Mouse (Mus musculus) urinary bladder, postnatal 10 days (tissue): Measurements from ENCODE around the gene Mesd.
A peak's percentile ranks its signal among the peaks of the same experiment; 100 is the strongest.

Source experiments
- DNase-seq: peaks from one replicate; pipeline ENCODE4 v3.0.0; 2022; ENCODE audit warnings: low spot score

Mesd gene

DNA sequence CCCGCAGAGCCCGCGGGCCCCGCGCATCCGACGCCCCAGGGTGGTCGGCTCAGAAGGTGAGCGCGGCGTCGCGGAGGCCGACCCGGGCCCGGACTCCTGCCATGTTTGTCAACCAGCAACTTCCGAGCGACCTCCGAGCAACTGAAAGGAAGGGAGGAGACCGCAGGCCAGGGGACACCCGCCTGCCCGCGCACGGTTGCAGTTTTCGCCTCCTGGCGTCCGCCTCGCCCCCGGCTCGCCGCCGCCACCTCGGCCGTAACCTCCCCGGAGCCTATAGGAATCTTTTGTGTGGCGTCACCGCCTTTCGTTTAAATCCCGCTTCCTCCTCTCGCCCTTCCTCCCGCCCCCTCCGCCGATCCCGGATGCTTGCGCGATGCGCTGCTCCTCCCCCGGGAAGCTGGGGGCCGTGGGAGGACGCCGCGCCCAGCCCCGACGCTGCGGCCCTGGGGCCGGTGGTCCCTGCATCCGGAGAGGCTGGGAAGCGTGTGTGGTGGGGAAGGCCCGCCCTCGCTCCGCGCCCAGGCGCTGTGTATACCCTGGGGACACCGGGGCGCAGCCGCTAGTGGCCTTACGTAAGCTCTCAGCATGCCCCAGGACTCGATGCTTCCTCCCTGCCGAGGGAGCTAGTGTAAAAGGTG, at the start of gene Mesd, which contains the start of gene Tlnrd1:
Gene Mesd, plus strand, starts transcription at position 446 of the 638 bp plus-strand sequence.
Gene Tlnrd1, minus strand, starts transcription at position 285 of the 638 bp plus-strand sequence.
- DNase-seq = peak; percentile 47

- DNase-seq = no peak
Measured at GRCm38 (mm10) chr7:83838525-83839224, 45.6 kb upstream of the Mesd start.

DNA sequence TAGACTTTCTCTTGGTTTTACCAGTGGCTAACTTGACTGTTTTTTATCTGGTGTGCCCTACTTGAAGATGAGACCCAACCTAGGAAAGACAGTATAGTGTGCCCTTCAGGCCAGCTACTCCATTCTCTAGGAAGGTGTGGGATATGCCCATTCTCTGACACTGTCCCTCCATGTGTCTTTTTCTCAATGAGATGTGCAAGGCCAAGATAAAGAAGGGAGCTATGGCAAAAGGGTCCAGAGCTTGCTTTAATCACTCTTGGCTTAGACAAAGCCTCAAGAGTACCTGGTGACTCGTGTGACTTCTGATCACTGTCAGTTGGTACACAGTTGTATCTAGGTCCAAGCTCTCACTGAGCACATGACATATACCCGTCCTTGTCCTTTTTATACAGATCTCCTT, 44.2 kb upstream of the Mesd start:
- DNase-seq = no peak

- no peak for DNase-seq
Measured at GRCm38 (mm10) chr7:83842486-83843259, 41.6 kb upstream of the Mesd start.

DNA sequence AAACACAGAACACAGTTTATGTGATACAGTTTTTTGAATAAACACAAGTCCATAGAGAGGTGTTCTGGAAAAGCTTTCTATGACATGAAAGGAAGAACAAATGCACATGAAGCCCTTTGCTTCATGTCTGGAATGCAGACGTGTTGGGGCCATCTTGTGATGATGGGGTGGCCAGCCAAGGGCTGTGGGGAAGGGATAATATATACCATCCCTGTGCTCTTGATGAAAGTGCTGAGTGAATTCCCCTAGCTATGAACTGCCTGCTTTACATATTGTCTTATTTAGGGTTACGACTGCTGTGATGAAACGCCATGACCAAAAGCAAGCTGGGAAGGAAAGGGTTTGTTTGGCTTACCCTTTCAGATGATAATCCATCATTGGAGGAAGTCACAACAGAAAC, 39.5 kb upstream of the Mesd start:
- no peak for DNase-seq

- DNase-seq = no peak
Measured at GRCm38 (mm10) chr7:83847187-83848075, 36.8 kb upstream of the Mesd start.

DNA sequence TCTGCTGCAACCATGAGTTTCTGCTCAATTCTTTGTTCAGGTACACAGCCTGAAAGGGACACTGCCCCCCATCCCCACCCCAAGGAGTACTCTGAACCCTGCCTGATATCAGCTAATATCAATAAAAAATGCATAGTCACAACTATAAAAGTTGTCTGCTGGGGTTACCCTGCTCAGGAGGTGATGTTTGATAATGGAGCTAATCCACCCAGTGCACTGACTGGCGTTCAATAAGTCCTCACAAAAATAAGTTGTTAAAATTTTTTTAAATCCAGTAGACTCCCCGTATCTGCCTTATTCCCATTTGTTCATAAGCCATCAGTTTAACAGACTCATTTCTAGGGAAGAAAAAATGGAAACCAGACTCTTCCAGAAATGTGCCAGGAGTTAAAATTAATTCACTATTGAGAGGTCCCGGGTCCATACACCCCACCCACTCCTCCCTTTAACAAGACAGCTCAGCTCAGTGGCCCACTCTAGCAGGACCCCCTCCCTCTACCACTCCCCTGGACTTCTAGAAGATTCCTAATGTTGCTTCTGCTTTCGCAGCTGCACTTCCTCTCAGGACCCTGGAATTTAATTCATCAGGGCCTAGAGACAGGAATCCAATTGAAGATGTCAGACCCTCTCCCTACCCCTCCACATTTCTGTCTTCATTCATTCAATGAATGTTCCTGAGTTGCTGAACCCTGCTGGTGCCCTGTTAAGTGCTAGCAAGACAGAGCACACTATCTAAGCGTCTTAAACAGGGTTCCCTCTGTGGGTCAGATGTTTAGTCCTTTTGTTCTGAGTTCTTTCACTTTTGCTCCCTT, 32.5 kb upstream of the Mesd start:
- DNase-seq = no peak

GRCm38 (mm10) chr7:83852381-83853380, 31.6 kb upstream of the Mesd start:
- no peak for DNase-seq

GRCm38 (mm10) chr7:83855203-83855602, 29.1 kb upstream of the Mesd start:
- no peak for DNase-seq

DNA sequence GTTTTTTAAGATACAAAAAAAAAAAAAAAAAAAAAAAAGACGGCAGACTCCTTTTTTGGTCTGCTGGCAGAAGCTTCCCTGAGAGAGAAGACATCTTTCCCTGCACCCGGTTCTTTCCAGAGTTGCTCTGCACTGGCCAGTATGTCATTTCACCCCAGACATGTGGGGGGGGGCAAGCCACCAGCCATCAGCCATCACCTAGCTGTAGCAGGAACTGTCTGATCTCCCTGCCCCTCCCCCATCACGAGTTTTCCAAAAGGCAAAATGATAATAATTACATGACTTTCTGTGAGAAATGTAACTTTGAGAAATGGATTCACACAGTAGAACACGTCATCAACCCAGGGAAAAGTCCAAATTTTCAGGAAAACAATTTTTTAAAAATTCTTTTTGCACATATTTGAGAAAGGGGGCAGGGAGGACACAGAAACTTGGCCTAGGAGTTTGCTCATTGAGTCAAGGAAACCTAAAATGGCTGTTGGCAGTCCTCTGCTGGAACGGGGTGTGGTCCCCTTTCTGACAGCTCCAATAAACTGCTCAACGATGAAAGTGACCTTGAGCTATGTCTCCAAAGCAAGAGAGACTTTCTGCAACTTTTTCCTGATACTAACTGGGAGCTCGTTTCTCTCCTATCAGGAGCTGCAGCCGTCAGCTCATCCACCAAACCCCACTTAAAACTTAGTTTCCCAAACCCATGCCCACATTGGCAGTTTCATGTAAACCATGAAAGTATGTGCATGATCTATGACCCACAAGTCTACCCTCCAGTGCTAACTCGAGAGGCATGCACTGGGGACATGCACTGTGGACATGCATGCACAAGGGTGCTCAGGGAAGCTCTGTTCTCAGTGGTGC, 27.7 kb upstream of the Mesd start:
- DNase-seq = no peak

DNA sequence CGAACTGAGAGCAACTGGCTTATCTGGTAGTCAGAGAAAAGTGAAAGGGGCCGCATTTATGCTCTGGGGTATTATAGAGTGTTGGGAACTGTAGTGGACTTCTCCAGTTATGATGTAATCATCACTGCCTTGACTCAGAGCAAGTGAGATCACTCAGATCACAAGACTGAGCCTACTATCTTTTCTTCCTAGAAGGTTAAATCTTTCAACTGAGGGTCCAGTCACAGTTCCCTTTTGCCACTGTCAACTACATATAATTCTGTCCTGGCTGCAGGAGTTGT, 27.1 kb upstream of the Mesd start:
- no peak for DNase-seq

- DNase-seq = no peak
Measured at GRCm38 (mm10) chr7:83857921-83858320, 26.3 kb upstream of the Mesd start.

GRCm38 (mm10) chr7:83859378-83860083, 24.7 kb upstream of the Mesd start:
- no peak for DNase-seq

GRCm38 (mm10) chr7:83863554-83863953, 20.7 kb upstream of the Mesd start:
- DNase-seq = no peak

DNA sequence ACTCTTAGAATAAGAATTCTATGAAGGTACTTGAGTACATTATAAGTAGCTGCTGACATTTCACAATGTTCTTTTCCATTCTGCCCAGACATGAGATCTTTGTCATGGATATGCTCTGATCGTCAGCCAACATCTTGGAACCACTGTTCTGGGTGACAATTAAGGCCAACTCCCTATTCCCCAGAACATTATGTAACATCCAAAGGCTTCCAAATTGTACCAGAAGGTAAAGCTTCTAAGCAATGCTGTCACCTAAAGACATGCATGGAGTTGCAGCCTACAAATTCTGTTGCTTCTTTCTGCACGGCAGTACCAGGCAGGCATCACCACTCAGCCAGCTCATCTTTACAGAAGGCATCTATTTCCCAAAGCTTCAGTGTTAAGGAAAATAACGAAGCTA, 16.1 kb upstream of the Mesd start:
- DNase-seq = no peak

DNA sequence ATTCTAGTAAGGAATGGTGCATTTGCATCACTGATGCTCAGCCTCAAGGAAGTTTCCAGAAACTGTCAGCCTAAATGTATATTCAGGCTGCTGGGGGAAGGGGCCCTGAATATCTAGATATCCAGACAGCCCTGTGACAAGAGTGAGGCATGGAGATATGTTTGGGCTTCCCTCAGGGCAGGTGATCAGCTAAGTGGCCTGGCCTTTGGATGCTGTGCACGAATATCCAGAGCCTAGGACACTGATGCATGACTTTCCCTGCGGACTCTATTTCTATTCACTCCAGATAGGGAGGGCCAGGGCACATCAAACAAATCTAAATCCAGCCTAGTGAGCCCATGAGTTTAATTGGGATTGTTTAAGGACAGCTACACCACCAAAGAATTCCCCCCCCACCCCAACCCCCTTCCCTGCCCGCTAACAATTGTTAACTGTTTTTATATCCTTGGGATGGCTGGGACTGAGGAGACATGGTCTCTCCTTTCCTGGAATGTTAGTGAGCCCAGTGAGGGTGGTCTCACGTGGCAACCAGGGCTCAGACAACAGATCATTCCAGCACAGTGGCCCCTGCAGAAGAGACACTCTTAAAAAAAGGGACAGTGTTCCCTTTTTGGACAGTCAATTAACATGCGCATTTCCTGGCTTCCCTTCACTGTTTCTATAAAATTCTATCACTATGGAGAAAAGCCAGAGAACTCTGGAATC, 14.3 kb upstream of the Mesd start:
- no peak for DNase-seq

DNA sequence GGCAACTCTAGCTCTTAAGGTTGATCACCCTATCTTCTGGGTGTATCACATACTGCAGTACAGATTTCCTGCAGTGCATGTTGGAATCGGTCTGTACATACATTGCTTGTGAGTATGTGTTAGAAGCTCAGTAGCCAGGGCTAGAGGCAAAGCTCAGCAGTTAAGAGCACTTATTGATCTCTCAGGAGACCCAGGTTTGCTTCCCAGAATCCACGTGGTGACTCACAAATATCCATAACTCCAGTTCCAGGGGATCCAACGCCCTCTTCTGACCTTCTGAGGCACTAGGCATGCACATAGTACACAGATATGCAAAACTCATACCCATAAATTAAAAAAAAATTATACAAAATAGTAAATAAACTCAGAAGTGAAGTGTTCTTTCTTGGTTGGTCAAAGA, 7.2 kb upstream of the Mesd start:
- no peak for DNase-seq
